Mouse (Mus musculus): ENCODE results near the gene Scd1.
A peak's percentile ranks its signal among the peaks of the same experiment; 100 is the strongest.

DNA sequence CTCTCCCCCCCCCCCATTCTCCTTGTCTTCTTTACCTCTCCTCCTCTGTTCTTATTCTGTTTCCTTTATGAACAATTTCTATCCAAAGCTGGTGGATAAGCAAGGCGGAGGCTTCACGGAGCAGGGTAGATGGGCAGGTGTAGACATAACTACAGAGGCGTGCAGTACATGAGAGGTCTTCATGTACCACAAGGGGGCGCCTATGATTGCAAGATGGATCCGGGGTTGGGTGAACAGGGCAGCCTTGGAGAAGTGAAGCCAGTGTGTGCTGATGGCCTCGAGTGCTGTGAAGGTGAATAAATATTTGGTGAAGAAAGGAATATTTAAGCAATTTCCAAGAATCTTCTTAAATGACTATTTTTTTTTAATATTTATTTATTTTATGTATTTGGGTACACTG is 34.7 kb downstream of the Scd1 start:
- TF ChIP-seq CTCF (conservative IDR thresholded peaks at IDR 0.05; ENCODE audit: low read length) (peak; percentile 52), NANOG (IDR thresholded peaks at IDR 0.05; ENCODE audit: borderline replicate concordance, low read length) (no peak)

All from E14TG2a.4 (cell line).